Mouse (Mus musculus) heart, embryonic 10.5 days (tissue): ENCODE results near the gene Gm11444. TPM values are rescaled to one million over a fixed set of nuclear protein-coding genes. Genes with fewer than 3 reads are reported as not detected.

Source experiments
- DNase-seq: peaks from one replicate; pipeline ENCODE4 v3.0.0-alpha.2; 2017; ENCODE audit warnings: low spot score
- H3K27ac ChIP-seq: fragments of 300-500 bp; sonication (generic); 2 replicates; pipeline ENCODE4 v1.5.1; 2016; ENCODE audit warnings: mild to moderate bottlenecking
- H3K27me3 ChIP-seq: fragments of 300-500 bp; sonication (generic); 2 replicates; pipeline ENCODE4 v1.6.1; 2016; ENCODE audit warnings: mild to moderate bottlenecking; ENCODE audit not compliant: poor library complexity, insufficient read depth, severe bottlenecking
- H3K36me3 ChIP-seq: fragments of 300-500 bp; sonication (generic); 2 replicates; pipeline ENCODE4 v1.6.1; 2016; ENCODE audit warnings: mild to moderate bottlenecking, moderate library complexity
- H3K4me1 ChIP-seq: fragments of 300-500 bp; sonication (generic); 2 replicates; pipeline ENCODE4 v1.6.1; 2016; ENCODE audit warnings: mild to moderate bottlenecking
- H3K4me3 ChIP-seq: fragments of 300-500 bp; sonication (generic); 2 replicates; pipeline ENCODE4 v1.5.1; 2016; ENCODE audit warnings: mild to moderate bottlenecking, moderate library complexity
- H3K9me3 ChIP-seq: fragments of 300-500 bp; sonication (generic); 2 replicates; pipeline ENCODE4 v1.6.1; 2016; ENCODE audit warnings: mild to moderate bottlenecking, moderate library complexity
- whole genome bisulfite sequencing: fragments of 180-500 bp; shearing (Covaris S2); methylation state at CpG from one replicate; pipeline ENCODE4 v1.1.7; 2016; 5-methylcytosine and 5-hydroxymethylcytosine counted together
- polyA plus RNA-seq: library from polyadenylated mRNA; unstranded; fragments of >200 nt; fragmentation: Nextera tagmentation; extraction: Ambion mirVana; gene quantifications from 2 replicates; pipeline ENCODE4 v1.2.1, GENCODE M21; 2016

Gm11444 gene
- polyA plus RNA-seq, 1 experiment from 2014 or later = not detected

- peaks cover 14% of the 10 kb centered on the region for H3K36me3 ChIP-seq
- peak overlapping the region; percentile 89 for H3K27ac ChIP-seq
- WGBS = under 1% methylated on average over 65 of the region's 67 CpGs
- peak overlapping the region; percentile 75 for H3K4me3 ChIP-seq
- H3K9me3 ChIP-seq = no peaks in the 10 kb centered on the region
- H3K27me3 ChIP-seq = peaks cover 99% of the 10 kb centered on the region
- no peak for DNase-seq
- peaks cover 65% of the 10 kb centered on the region for H3K4me1 ChIP-seq
Observed at GRCm38 (mm10) chr11:85837648-85838423, 12.3 kb downstream of the Gm11444 start.

GRCm38 (mm10) chr11:85837291-85837647 lies 12.9 kb downstream of the Gm11444 start:
- H3K27me3 ChIP-seq = peaks cover 99% of the 10 kb centered on the region
- H3K4me1 ChIP-seq = peaks cover 62% of the 10 kb centered on the region
- H3K36me3 ChIP-seq = peaks cover 14% of the 10 kb centered on the region
- peak overlapping the region; percentile 89 for H3K27ac ChIP-seq
- no peaks in the 10 kb centered on the region for H3K9me3 ChIP-seq
- WGBS = 1% methylated on average over 18 of the region's 18 CpGs
- no peak for DNase-seq
- peak overlapping the region; percentile 75 for H3K4me3 ChIP-seq

GRCm38 (mm10) chr11:85836523-85837290 lies 13.4 kb downstream of the Gm11444 start:
- peaks cover 14% of the 10 kb centered on the region for H3K36me3 ChIP-seq
- peaks cover 62% of the 10 kb centered on the region for H3K4me1 ChIP-seq
- WGBS = 6% methylated on average over 32 of the region's 32 CpGs
- H3K27ac ChIP-seq = peak overlapping the region; percentile 89
- peak overlapping the region; percentile 75 for H3K4me3 ChIP-seq
- no peaks in the 10 kb centered on the region for H3K9me3 ChIP-seq
- peaks cover 99% of the 10 kb centered on the region for H3K27me3 ChIP-seq
- DNase-seq = no peak

GRCm38 (mm10) chr11:85835753-85836522 lies 14.2 kb downstream of the Gm11444 start:
- Histone ChIP-seq H3K27me3 (peaks cover 99% of the 10 kb centered on the region), H3K27ac (peak overlapping the region; percentile 89), H3K4me3 (peak overlapping the region; percentile 75), H3K4me1 (peaks cover 63% of the 10 kb centered on the region), H3K36me3 (peaks cover 14% of the 10 kb centered on the region), H3K9me3 (no peaks in the 10 kb centered on the region)
- WGBS = 19% methylated on average over 16 of the region's 16 CpGs
- no peak for DNase-seq

GRCm38 (mm10) chr11:85835001-85835752 lies 15.0 kb downstream of the Gm11444 start:
- Histone ChIP-seq H3K4me3 (peak overlapping the region; percentile 75), H3K36me3 (peaks cover 10% of the 10 kb centered on the region; the same call in 1 of the 2 replicates), H3K4me1 (peaks cover 62% of the 10 kb centered on the region), H3K9me3 (no peaks in the 10 kb centered on the region), H3K27ac (peak overlapping the region; percentile 91), H3K27me3 (peaks cover 99% of the 10 kb centered on the region)
- 18% methylated on average over 9 of the region's 9 CpGs for WGBS
- no peak for DNase-seq

GRCm38 (mm10) chr11:85834386-85834931 lies 15.7 kb downstream of the Gm11444 start:
- Histone ChIP-seq H3K27ac (peak overlapping the region; percentile 91), H3K9me3 (no peaks in the 10 kb centered on the region), H3K4me1 (peaks cover 66% of the 10 kb centered on the region), H3K4me3 (peak overlapping the region; percentile 75), H3K36me3 (peaks cover 10% of the 10 kb centered on the region; the same call in 1 of the 2 replicates), H3K27me3 (peaks cover 99% of the 10 kb centered on the region)
- no peak for DNase-seq
- 7% methylated on average over 17 of the region's 17 CpGs for WGBS

GRCm38 (mm10) chr11:85833761-85834385 lies 16.3 kb downstream of the Gm11444 start:
- peak overlapping the region; percentile 75 for H3K4me3 ChIP-seq
- DNase-seq = no peak
- H3K36me3 ChIP-seq = peaks cover 10% of the 10 kb centered on the region; the same call in 1 of the 2 replicates
- H3K27me3 ChIP-seq = peaks cover 99% of the 10 kb centered on the region
- 5% methylated on average over 11 of the region's 11 CpGs for WGBS
- no peaks in the 10 kb centered on the region for H3K9me3 ChIP-seq
- peaks cover 72% of the 10 kb centered on the region for H3K4me1 ChIP-seq
- peak overlapping the region; percentile 91 for H3K27ac ChIP-seq

GRCm38 (mm10) chr11:85833081-85833521 lies 17.0 kb downstream of the Gm11444 start:
- no peak for DNase-seq
- peak overlapping the region; percentile 91 for H3K27ac ChIP-seq
- peak overlapping the region; percentile 75 for H3K4me3 ChIP-seq
- H3K36me3 ChIP-seq = peaks cover 7% of the 10 kb centered on the region; the same call in 1 of the 2 replicates
- 0% methylated on average over 43 of the region's 54 CpGs for WGBS
- peaks cover 99% of the 10 kb centered on the region for H3K27me3 ChIP-seq
- peaks cover 75% of the 10 kb centered on the region for H3K4me1 ChIP-seq
- H3K9me3 ChIP-seq = no peaks in the 10 kb centered on the region

GRCm38 (mm10) chr11:85832231-85832924 lies 17.8 kb downstream of the Gm11444 start, which contains the start of gene Tbx2:
Gene Tbx2, plus strand, starts transcription at chr11:85832551.
- H3K27ac ChIP-seq = peak within 1 kb of the TSS; percentile 91
- H3K4me3 ChIP-seq = peak within 1 kb of the TSS; percentile 75
- H3K27me3 ChIP-seq = peaks cover 99% of the 10 kb centered on the region
- WGBS = 2% methylated on average over 51 of the region's 52 CpGs
- peaks cover 75% of the 10 kb centered on the region for H3K4me1 ChIP-seq
- H3K36me3 ChIP-seq = peaks cover 6% of the 10 kb centered on the region; the same call in 1 of the 2 replicates
- no peaks in the 10 kb centered on the region for H3K9me3 ChIP-seq
- DNase-seq = peak; percentile 90

GRCm38 (mm10) chr11:85831656-85832230 lies 18.4 kb downstream of the Gm11444 start:
- DNase-seq = no peak
- Histone ChIP-seq H3K36me3 (peaks cover 6% of the 10 kb centered on the region; the same call in 1 of the 2 replicates), H3K4me3 (peak overlapping the region; percentile 75), H3K27me3 (peaks cover 99% of the 10 kb centered on the region), H3K4me1 (peaks cover 75% of the 10 kb centered on the region), H3K9me3 (no peaks in the 10 kb centered on the region), H3K27ac (peak overlapping the region; percentile 91)
- under 1% methylated on average over 33 of the region's 33 CpGs for WGBS
